Mouse (Mus musculus): ENCODE measurements around the gene Slc13a2. TPM values are rescaled to one million over a fixed set of nuclear protein-coding genes. Genes with fewer than 3 reads are reported as not detected.

The Slc13a2 gene
- total RNA-seq, 2 experiments from 2014 or later = not detected

GRCm38 (mm10) chr11:78360125-78360788 is 61.8 kb downstream of the Slc13a2 start:
- peak; percentile 73 for ATAC-seq (replicated peaks; ENCODE audit: poor library complexity, severe bottlenecking)

DNA sequence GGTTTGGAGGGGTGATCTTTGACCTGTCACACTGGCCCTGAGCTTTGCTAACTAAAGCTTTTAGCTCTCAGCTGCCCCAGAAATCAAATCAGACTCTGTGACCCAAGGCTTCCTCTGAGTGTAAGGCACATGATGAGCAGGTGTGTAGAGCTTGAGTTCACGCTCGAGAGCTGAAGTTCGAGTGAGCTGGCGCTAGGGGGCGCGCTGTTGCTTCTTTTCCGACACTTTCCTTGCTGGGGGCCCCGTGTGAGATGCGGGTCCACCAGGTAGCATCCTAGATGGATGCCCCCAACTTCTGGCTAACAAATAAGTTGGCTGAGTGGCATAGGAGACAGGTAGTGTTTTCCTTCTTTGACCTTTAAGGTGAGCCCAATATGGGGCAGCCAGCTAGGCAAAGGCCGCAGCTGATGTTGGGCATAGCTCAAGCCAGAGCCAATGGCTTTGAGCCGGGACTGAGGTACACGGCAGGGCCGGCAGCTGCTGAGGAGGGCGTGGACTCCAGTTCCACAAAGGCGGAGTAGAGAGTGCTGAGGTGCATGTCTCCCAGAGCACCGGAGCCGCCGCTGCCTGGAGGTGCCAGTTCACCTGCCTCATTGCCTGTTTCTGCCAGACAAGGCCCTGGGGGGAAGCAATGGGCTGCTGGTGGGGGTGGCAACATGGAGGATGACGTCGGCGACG is 63.5 kb downstream of the Slc13a2 start:
- ATAC-seq (replicated peaks; ENCODE audit: poor library complexity, severe bottlenecking) = peak; percentile 31

DNA sequence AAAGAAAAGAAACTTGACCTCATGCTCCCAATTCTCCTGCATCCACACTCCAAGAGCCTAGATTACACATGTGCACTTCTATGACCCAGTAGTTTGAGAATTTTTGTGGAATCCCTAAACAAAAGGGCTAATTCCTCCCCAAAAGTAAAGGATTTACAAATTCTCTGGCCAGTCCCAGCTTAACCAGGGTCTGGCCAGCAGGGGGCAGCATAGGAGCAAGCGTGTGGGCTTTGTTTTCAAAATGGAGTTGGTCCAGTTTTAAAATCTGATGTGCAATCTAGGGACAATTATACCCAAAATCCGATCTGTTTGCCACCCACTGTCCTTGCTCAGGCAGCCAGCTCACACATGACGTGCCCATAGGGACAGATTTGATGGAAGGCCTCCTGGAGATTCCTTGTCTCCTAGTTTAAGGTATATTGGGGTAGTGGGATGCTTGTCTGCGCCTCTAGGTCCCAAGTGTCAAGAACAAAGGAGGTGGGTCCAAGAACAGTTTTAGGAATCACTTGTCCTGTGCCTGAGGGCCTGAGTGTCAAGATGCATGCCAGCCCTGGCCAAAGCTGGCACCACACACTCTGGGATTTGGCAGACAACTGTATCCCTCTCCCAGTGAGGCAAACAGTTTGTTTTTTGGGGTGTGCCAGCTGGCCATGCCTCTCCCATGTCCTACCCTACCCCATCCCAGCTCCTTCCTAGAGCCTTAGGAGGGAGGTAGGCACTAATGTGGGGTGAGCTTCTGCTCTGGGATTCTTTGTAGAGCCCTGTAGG is 66.4 kb downstream of the Slc13a2 start:
- ATAC-seq (replicated peaks; ENCODE audit: poor library complexity, severe bottlenecking) = no peak

GRCm38 (mm10) chr11:78354905-78355304 is 67.1 kb downstream of the Slc13a2 start:
- no peak for ATAC-seq (replicated peaks; ENCODE audit: poor library complexity, severe bottlenecking)

- ATAC-seq (replicated peaks; ENCODE audit: poor library complexity, severe bottlenecking) = peak; percentile 66
These were observed 68.9 kb downstream of the Slc13a2 start for GRCm38 (mm10) chr11:78353081-78353480.

DNA sequence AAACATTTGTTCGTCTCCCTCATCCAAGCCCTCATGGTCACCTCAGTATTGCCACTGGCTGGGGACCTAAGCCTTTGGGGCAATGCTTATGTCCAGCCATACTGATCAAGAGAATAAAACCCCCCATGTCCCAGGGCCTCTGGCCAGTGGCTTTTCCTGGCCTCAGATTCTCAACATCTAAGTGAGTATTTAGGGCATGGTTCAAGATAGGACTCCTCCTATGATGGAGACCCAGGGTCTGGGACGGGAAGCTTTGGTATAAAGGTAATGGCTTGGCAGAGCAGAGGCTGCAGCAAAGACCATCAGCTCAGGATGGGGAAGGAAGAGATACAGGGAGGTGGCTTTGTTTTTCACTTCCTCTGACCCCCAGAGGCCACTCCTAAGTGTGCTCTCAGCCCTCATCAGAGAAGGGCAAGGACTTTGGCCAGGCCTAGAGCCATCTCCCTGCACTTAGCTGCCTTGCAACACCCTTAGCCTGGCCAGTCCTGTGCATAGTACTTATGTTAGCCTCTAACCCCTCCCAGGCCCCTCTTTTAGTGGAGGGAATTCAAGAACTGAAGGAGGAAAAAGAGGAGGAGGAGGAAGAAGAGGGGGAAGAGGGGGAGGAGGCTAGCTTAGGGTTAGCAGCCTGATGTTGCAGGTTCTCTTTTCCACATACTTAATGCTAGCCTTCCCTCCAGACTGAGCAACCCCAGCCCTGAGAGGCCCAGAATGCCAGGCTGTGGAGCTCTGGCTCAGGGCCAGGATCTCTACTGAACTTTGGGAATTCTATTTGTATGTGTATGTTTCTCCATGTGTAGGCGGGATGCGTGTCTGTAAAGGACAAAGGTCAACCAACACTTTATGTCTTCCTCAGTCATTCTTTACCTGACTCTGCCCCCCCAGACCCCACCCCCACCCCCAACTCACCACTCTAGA is 72.3 kb downstream of the Slc13a2 start:
- ATAC-seq (replicated peaks; ENCODE audit: poor library complexity, severe bottlenecking) = peak; percentile 26

DNA sequence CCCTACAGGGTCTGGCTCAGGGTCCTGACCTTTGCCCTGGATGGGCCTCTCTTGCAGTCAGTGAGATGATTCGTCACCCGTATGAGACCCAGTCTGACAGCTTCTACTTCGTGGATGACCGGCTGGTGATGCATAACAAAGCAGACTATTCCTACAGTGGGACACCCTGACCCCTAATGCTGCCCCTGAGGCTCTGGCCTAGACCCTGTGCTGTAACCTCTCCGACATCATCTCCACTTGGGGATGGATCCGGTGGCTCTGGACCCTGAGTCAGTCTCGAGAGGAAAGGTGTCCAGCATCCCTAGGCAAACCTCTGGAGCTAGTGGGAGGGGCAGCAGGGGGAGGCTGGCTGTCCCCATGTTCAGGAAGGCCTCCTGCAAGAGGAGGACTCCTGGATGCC is 73.5 kb downstream of the Slc13a2 start:
- ATAC-seq (replicated peaks; ENCODE audit: poor library complexity, severe bottlenecking) = no peak

- ATAC-seq (replicated peaks; ENCODE audit: poor library complexity, severe bottlenecking) = peak; percentile 23
These were observed 74.1 kb downstream of the Slc13a2 start for GRCm38 (mm10) chr11:78347908-78348307.

Other genes starting within 250 kb of the Slc13a2 start
- gene Nek8, start 245.5 kb downstream of the Slc13a2 start, total RNA-seq (2014; fragmentation: Nextera tagmentation) = 3.5 and 14.4 TPM in 2 replicates
- 5.8 and 6.1 TPM in 2 replicates for gene Nek8, start 245.5 kb downstream of the Slc13a2 start, total RNA-seq (2017)
- 1.1 and 3.5 TPM in 2 replicates for gene Tlcd1, start 245.5 kb downstream of the Slc13a2 start, total RNA-seq (2014; fragmentation: Nextera tagmentation)
- gene Tlcd1, start 245.5 kb downstream of the Slc13a2 start, total RNA-seq (2017) = 2.9 and 4.1 TPM in 2 replicates
- gene Rpl23a, start 238.6 kb downstream of the Slc13a2 start, total RNA-seq (2014; fragmentation: Nextera tagmentation) = 5,451 and 5,560 TPM in 2 replicates
- 3,079 and 3,080 TPM in 2 replicates for gene Rpl23a, start 238.6 kb downstream of the Slc13a2 start, total RNA-seq (2017)
- gene Rab34, start 233.8 kb downstream of the Slc13a2 start, total RNA-seq (2014; fragmentation: Nextera tagmentation) = 6.1 and 7.2 TPM in 2 replicates
- 1.5 and 3.6 TPM in 2 replicates for gene Rab34, start 233.8 kb downstream of the Slc13a2 start, total RNA-seq (2017)
- not detected in 2 replicates for gene Proca1, start 228.8 kb downstream of the Slc13a2 start, total RNA-seq (2014; fragmentation: Nextera tagmentation)
- not detected in 2 replicates for gene Proca1, start 228.8 kb downstream of the Slc13a2 start, total RNA-seq (2017)
- gene Sdf2, start 176.5 kb downstream of the Slc13a2 start, total RNA-seq (2014; fragmentation: Nextera tagmentation) = 76.9 and 79.6 TPM in 2 replicates
- 41.4 and 48.8 TPM in 2 replicates for gene Sdf2, start 176.5 kb downstream of the Slc13a2 start, total RNA-seq (2017)
- gene Supt6, start 176.2 kb downstream of the Slc13a2 start, total RNA-seq (2014; fragmentation: Nextera tagmentation) = 39.3 and 42.7 TPM in 2 replicates
- gene Supt6, start 176.2 kb downstream of the Slc13a2 start, total RNA-seq (2017) = 35.2 and 41.1 TPM in 2 replicates
- gene 2610507B11Rik, start 160.5 kb downstream of the Slc13a2 start, total RNA-seq (2014; fragmentation: Nextera tagmentation) = 67.9 and 73.6 TPM in 2 replicates
- 70.6 and 76.0 TPM in 2 replicates for gene 2610507B11Rik, start 160.5 kb downstream of the Slc13a2 start, total RNA-seq (2017)
- gene BC030499, start 131.4 kb downstream of the Slc13a2 start, total RNA-seq (2014; fragmentation: Nextera tagmentation) = 2.3 TPM in 1 of 2 replicates, not detected in the other
- not detected in 2 replicates for gene BC030499, start 131.4 kb downstream of the Slc13a2 start, total RNA-seq (2017)
- 11.9 and 25.4 TPM in 2 replicates for gene Spag5, start 120.7 kb downstream of the Slc13a2 start, total RNA-seq (2014; fragmentation: Nextera tagmentation)
- 50.8 and 57.7 TPM in 2 replicates for gene Spag5, start 120.7 kb downstream of the Slc13a2 start, total RNA-seq (2017)
- 0.69 and 2.8 TPM in 2 replicates for gene Aldoc, start 99.2 kb downstream of the Slc13a2 start, total RNA-seq (2014; fragmentation: Nextera tagmentation)
- 0.15 TPM in 1 of 2 replicates, not detected in the other for gene Aldoc, start 99.2 kb downstream of the Slc13a2 start, total RNA-seq (2017)
- gene Pigs, start 93.8 kb downstream of the Slc13a2 start, total RNA-seq (2014; fragmentation: Nextera tagmentation) = 47.6 and 51.6 TPM in 2 replicates
- 13.7 and 14.9 TPM in 2 replicates for gene Pigs, start 93.8 kb downstream of the Slc13a2 start, total RNA-seq (2017)
- 24.0 and 41.0 TPM in 2 replicates for gene Unc119, start 78.7 kb downstream of the Slc13a2 start, total RNA-seq (2014; fragmentation: Nextera tagmentation)
- 11.9 and 18.5 TPM in 2 replicates for gene Unc119, start 78.7 kb downstream of the Slc13a2 start, total RNA-seq (2017)
- not detected in 2 replicates for gene Foxn1, start 35.7 kb downstream of the Slc13a2 start, total RNA-seq (2014; fragmentation: Nextera tagmentation)
- gene Foxn1, start 35.7 kb downstream of the Slc13a2 start, total RNA-seq (2017) = not detected in 2 replicates
- gene Slc46a1, start 43.5 kb upstream of the Slc13a2 start, total RNA-seq (2014; fragmentation: Nextera tagmentation) = 4.2 TPM in 1 of 2 replicates, not detected in the other
- 1.9 and 2.7 TPM in 2 replicates for gene Slc46a1, start 43.5 kb upstream of the Slc13a2 start, total RNA-seq (2017)
- gene Sarm1, start 75.5 kb upstream of the Slc13a2 start, total RNA-seq (2014; fragmentation: Nextera tagmentation) = not detected in 2 replicates
- not detected in 2 replicates for gene Sarm1, start 75.5 kb upstream of the Slc13a2 start, total RNA-seq (2017)
- gene Vtn, start 76.9 kb upstream of the Slc13a2 start, total RNA-seq (2014; fragmentation: Nextera tagmentation) = not detected in 2 replicates
- gene Vtn, start 76.9 kb upstream of the Slc13a2 start, total RNA-seq (2017) = not detected in 2 replicates
- not detected in 2 replicates for gene Sebox, start 81.2 kb upstream of the Slc13a2 start, total RNA-seq (2014; fragmentation: Nextera tagmentation)
- gene Sebox, start 81.2 kb upstream of the Slc13a2 start, total RNA-seq (2017) = not detected in 2 replicates
- 21.9 and 36.8 TPM in 2 replicates for gene Tmem199, start 90.0 kb upstream of the Slc13a2 start, total RNA-seq (2014; fragmentation: Nextera tagmentation)
- gene Tmem199, start 90.0 kb upstream of the Slc13a2 start, total RNA-seq (2017) = 25.5 and 29.9 TPM in 2 replicates
- gene Poldip2, start 90.0 kb upstream of the Slc13a2 start, total RNA-seq (2014; fragmentation: Nextera tagmentation) = 61.3 and 68.8 TPM in 2 replicates
- 64.5 and 85.8 TPM in 2 replicates for gene Poldip2, start 90.0 kb upstream of the Slc13a2 start, total RNA-seq (2017)
- gene Tnfaip1, start 114.1 kb upstream of the Slc13a2 start, total RNA-seq (2014; fragmentation: Nextera tagmentation) = 13.2 and 15.1 TPM in 2 replicates
- gene Tnfaip1, start 114.1 kb upstream of the Slc13a2 start, total RNA-seq (2017) = 3.3 and 5.6 TPM in 2 replicates
- gene Ift20, start 114.1 kb upstream of the Slc13a2 start, total RNA-seq (2014; fragmentation: Nextera tagmentation) = 81.0 and 106 TPM in 2 replicates
- 138 and 194 TPM in 2 replicates for gene Ift20, start 114.1 kb upstream of the Slc13a2 start, total RNA-seq (2017)
- 89.3 and 102 TPM in 2 replicates for gene Tmem97, start 128.6 kb upstream of the Slc13a2 start, total RNA-seq (2014; fragmentation: Nextera tagmentation)
- 71.9 and 93.9 TPM in 2 replicates for gene Tmem97, start 128.6 kb upstream of the Slc13a2 start, total RNA-seq (2017)